Mouse (Mus musculus) erythroblast, embryonic 14.5 days (primary cell): ENCODE results near the gene Mrpl12.

Experiments used
- GATA1 ChIP-seq: IDR thresholded peaks from 2 replicates; pipeline ENCODE4 v1.6.1; 2012; ENCODE audit warnings: low read length, inconsistent platforms, mixed read lengths
- TAL1 ChIP-seq: IDR thresholded peaks from 3 replicates; pipeline ENCODE4 v1.6.1; 2012; ENCODE audit warnings: low read length, inconsistent platforms, mixed read lengths

DNA sequence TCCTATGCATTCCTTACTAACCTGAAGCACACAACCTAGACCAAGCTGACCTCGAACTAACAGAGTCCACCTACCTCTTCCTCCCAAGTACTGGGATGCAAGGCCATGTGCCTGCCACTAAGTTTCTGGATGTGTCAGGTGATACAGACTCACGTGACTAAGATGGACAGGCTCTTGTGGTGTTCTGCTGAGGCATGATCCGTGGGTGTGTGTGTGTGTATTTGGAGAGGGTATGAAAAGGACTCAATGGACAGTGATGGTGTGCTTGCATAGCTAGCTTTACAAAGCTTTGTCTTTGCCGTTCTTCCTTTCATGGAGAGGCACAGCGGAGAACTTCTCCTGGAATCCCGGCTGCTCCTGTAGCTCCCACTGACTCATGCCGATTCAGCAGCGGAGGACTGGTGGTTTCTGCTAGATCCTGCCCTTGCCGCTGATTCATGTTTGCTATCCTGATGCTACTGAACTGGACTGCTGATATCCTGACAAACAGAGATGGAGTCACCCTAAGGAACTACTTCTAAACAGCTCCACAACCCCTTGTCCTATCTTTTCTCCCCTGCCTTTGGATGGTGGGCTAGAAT is 24.0 kb downstream of the Mrpl12 start:
- TF ChIP-seq TAL1 (no peak), GATA1 (no peak)
